Mouse (Mus musculus) Patski (cell line): Measurements from ENCODE around the gene Cplx3. TPM values are rescaled to one million over a fixed set of nuclear protein-coding genes. Genes with fewer than 3 reads are reported as not detected.

Experiments used
- ATAC-seq: fragments of 100-300 bp; one replicate; pipeline ENCODE4 v1.8.0; 2021
- CTCF ChIA-PET: fragments of 350-600 bp; sonication (Branson Sonifier 250); formaldehyde crosslinking; loops from one replicate; lab custom pipeline; 2022; ENCODE audit warnings: inconsistent platforms; lab: Charles Lee
- POLR2A ChIA-PET: fragments of 350-600 bp; sonication (Branson Sonifier 250); formaldehyde crosslinking; loops from one replicate; lab custom pipeline; 2022; ENCODE audit warnings: antibody characterized with exemption, inconsistent platforms; lab: Charles Lee
- DNase-seq: peaks from one replicate; pipeline ENCODE4 v3.0.0-alpha.2; 2011; ENCODE audit warnings: low read depth, low spot score
- H3K27me3 ChIP-seq: fragments of 371-371 bp; one replicate; pipeline ENCODE4 v1.5.1; 2021
- CTCF ChIP-seq: fragments of 100-300 bp; IDR thresholded peaks from one replicate; pipeline ENCODE4 v1.5.1; 2021
- in situ Hi-C: fragments of 300-500 bp; cut with MboI; formaldehyde crosslinking; loops from 3 replicates; pipeline ENCODE4 v1.11.1; 2018; ENCODE audit warnings: low pct_unique_long_range_greater_than_20kb, mixed read lengths
- polyA plus RNA-seq: library from polyadenylated mRNA; unstranded; gene quantifications from one replicate; pipeline ENCODE4 v1.2.3, GENCODE M21; 2021

Cplx3 gene
- 0.72 TPM for polyA plus RNA-seq

- CTCF ChIA-PET: no interaction called here
- ATAC-seq (peak; percentile 40), DNase-seq (no peak)
- POLR2A ChIA-PET: no interaction called here
- in situ Hi-C loops: no loop called here
- no peaks in the 10 kb centered on the region for H3K27me3 ChIP-seq
- TF ChIP-seq CTCF: no peak
These were observed at the start of gene Cplx3 for GRCm38 (mm10) chr9:57606139-57606851. Cplx3 (minus strand) TSS chr9:57606281.

- CTCF ChIA-PET: interaction anchor here (1.2 to 3.3 kb wide), 6 partner anchors 10 to 98 kb away, joined by 3 to 13 read pairs (median 6); partner anchors contain the start of gene Ulk3
- peak; percentile 91 for TF ChIP-seq CTCF
- POLR2A ChIA-PET: interaction anchor here (1.6 kb wide), 1 partner anchor 57 kb away, joined by 3 read pairs; no protein-coding TSS in a partner anchor
- ATAC-seq: peak; percentile 66
- in situ Hi-C loops: no loop called here
- DNase-seq: peak; percentile 78
- no peaks in the 10 kb centered on the region for H3K27me3 ChIP-seq
These were observed 49.7 kb upstream of the Cplx3 start for GRCm38 (mm10) chr9:57655749-57656148.

GRCm38 (mm10) chr9:57654966-57655365, 48.9 kb upstream of the Cplx3 start:
- H3K27me3 ChIP-seq: no peaks in the 10 kb centered on the region
- POLR2A ChIA-PET: interaction anchor here (0.7 to 1.6 kb wide), 2 partner anchors 26 to 56 kb away, joined by 3 read pairs; no protein-coding TSS in a partner anchor
- ATAC-seq: no peak
- in situ Hi-C loops: loop anchor here (5.0 kb wide), 1 partner anchor 63 kb away; no protein-coding TSS in a partner anchor
- no peak for TF ChIP-seq CTCF
- DNase-seq: no peak
- CTCF ChIA-PET: interaction anchor here (1.2 to 3.3 kb wide), 5 partner anchors 9 to 97 kb away, joined by 3 to 13 read pairs (median 9); partner anchors contain the start of gene Ulk3

GRCm38 (mm10) chr9:57653283-57653682, 47.2 kb upstream of the Cplx3 start, which contains the start of gene Csk:
Csk (minus strand) TSS chr9:57653631.
- CTCF ChIA-PET: interaction anchor here (0.8 to 2.0 kb wide), 3 partner anchors 12 to 58 kb away, joined by 3 to 7 read pairs (median 3); no protein-coding TSS in a partner anchor

GRCm38 (mm10) chr9:57652855-57653254, 46.8 kb upstream of the Cplx3 start:
- no peak for DNase-seq
- in situ Hi-C loops: loop anchor here (5.0 kb wide), 1 partner anchor 61 kb away; no protein-coding TSS in a partner anchor
- ATAC-seq: no peak
- CTCF ChIA-PET: interaction anchor here (2.0 kb wide), 1 partner anchor 23 kb away, joined by 7 read pairs; no protein-coding TSS in a partner anchor
- no peaks in the 10 kb centered on the region for H3K27me3 ChIP-seq
- POLR2A ChIA-PET: no interaction called here
- no peak for TF ChIP-seq CTCF

More at GRCm38 (mm10) chr9:57653283-57653682, 47.2 kb upstream of the Cplx3 start, which contains the start of gene Csk:
- POLR2A ChIA-PET: interaction anchor here (0.6 kb wide), 1 partner anchor 111 kb away, joined by 4 read pairs; no protein-coding TSS in a partner anchor
- H3K27me3 ChIP-seq: no peaks in the 10 kb centered on the region
- in situ Hi-C loops: loop anchor here (5.0 kb wide), 1 partner anchor 61 kb away; no protein-coding TSS in a partner anchor
- ATAC-seq (no peak), DNase-seq (no peak)
- no peak for TF ChIP-seq CTCF

GRCm38 (mm10) chr9:57652351-57652750, 46.3 kb upstream of the Cplx3 start:
- POLR2A ChIA-PET: no interaction called here
- DNase-seq: no peak
- TF ChIP-seq CTCF: no peak
- ATAC-seq: no peak
- CTCF ChIA-PET: interaction anchor here (2.0 kb wide), 1 partner anchor 23 kb away, joined by 7 read pairs; no protein-coding TSS in a partner anchor
- H3K27me3 ChIP-seq: no peaks in the 10 kb centered on the region
- in situ Hi-C loops: loop anchor here (5.0 kb wide), 1 partner anchor 60 kb away; no protein-coding TSS in a partner anchor

GRCm38 (mm10) chr9:57650786-57651311, 44.8 kb upstream of the Cplx3 start:
- in situ Hi-C loops: loop anchor here (5.0 kb wide), 1 partner anchor 59 kb away; no protein-coding TSS in a partner anchor
- H3K27me3 ChIP-seq: no peaks in the 10 kb centered on the region
- CTCF ChIA-PET: interaction anchor here (0.8 to 1.3 kb wide), 3 partner anchors 22 to 165 kb away, joined by 3 to 4 read pairs (median 3); no protein-coding TSS in a partner anchor
- no peak for ATAC-seq
- POLR2A ChIA-PET: no interaction called here
- TF ChIP-seq CTCF: no peak
- DNase-seq: no peak

- POLR2A ChIA-PET: no interaction called here
- no peak for TF ChIP-seq CTCF
- no peaks in the 10 kb centered on the region for H3K27me3 ChIP-seq
- CTCF ChIA-PET: interaction anchor here (0.8 to 1.3 kb wide), 5 partner anchors 18 to 165 kb away, joined by 3 to 4 read pairs (median 3); no protein-coding TSS in a partner anchor
- no peak for ATAC-seq
- no peak for DNase-seq
- in situ Hi-C loops: loop anchor here (5.0 kb wide), 1 partner anchor 58 kb away; no protein-coding TSS in a partner anchor
These were observed 44.2 kb upstream of the Cplx3 start for GRCm38 (mm10) chr9:57650130-57650785.

- TF ChIP-seq CTCF: no peak
- in situ Hi-C loops: no loop called here
- H3K27me3 ChIP-seq: no peaks in the 10 kb centered on the region
- no peak for ATAC-seq
- POLR2A ChIA-PET: no interaction called here
- CTCF ChIA-PET: interaction anchor here (0.9 kb wide), 1 partner anchor 98 kb away, joined by 3 read pairs; no protein-coding TSS in a partner anchor
- DNase-seq: no peak
These were observed 41.4 kb upstream of the Cplx3 start for GRCm38 (mm10) chr9:57647286-57648108.
